Mouse (Mus musculus): Measurements from ENCODE around the gene Tctex1d4. TPM values are rescaled to one million over a fixed set of nuclear protein-coding genes. Genes with fewer than 3 reads are reported as not detected.

Tctex1d4 gene
- polyA plus RNA-seq, 1 experiment from 2014 or later, result not detected

DNA sequence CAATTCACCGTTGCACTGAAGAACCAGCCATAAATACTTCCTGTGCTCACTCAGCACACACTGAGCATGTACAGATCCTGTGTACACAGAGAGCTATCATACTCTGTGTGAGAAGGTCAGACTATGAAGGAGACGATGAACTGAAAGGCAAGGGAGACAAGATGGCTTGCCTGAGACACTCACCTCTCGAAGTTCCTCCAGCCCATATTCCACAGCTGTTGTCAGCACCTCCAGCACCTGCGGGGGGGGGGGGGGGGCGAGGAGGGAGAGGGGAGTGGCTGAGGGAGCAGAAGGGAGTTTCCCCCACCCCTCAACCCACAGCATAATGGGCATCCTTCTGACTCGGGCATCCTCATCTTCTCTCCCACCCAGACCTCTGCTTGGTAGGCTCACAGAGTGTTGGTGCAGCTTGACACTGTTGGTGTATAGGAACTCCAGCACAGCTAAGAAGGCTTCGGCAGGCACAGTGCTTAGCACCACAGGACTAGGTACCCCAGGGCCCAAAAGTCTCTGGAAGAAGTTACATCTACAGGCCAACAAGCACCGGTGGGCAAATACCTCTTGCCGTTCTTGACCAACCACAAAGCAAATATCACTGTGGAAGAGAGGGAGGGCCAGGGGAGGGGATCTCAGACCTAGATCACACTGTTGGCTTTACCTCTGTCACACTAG is 2.9 kb upstream of the Tctex1d4 start:
- no peak overlapping the region for H3K4me2 ChIP-seq
- H3K4me3 ChIP-seq (ENCODE audit: low read depth, low read length), result no peak overlapping the region
- H3K9ac ChIP-seq (ENCODE audit: low read depth, low read length), result no peak overlapping the region
- no peaks in the 10 kb centered on the region for H3K9me3 ChIP-seq (ENCODE audit: control insufficient read depth, low read length)
- H3K27ac ChIP-seq (ENCODE audit: low read depth, low read length), result no peak overlapping the region
- peaks cover 35% of the 10 kb centered on the region for H3K4me1 ChIP-seq (replicated peaks; ENCODE audit: control insufficient read depth, insufficient read depth, low read length)
- WGBS, result 77% methylated on average over 7 of the region's 9 CpGs
- DNase-seq (ENCODE audit: low spot score) (no peak), ATAC-seq (replicated peaks; ENCODE audit: low FRiP score) (no peak)
- no peaks in the 10 kb centered on the region for H3K27me3 ChIP-seq (replicated peaks; ENCODE audit: control insufficient read depth, insufficient read depth, low read length)
- 0 out of 2 replicates have a peak, but pooled peaks cover 2% of the 10 kb centered on the region for H3K36me3 ChIP-seq (ENCODE audit: control insufficient read depth, insufficient read depth, low read length)

- peak overlapping the region; percentile 50 for H3K9ac ChIP-seq (ENCODE audit: low read depth, low read length)
- H3K4me3 ChIP-seq (ENCODE audit: low read depth, low read length), result no peak overlapping the region
- peak overlapping the region; percentile 38; the same call in 1 of the 2 replicates for H3K4me2 ChIP-seq
- H3K9me3 ChIP-seq (ENCODE audit: control insufficient read depth, low read length), result no peaks in the 10 kb centered on the region
- 65% methylated on average over 3 of the region's 3 CpGs for WGBS
- no peaks in the 10 kb centered on the region for H3K27me3 ChIP-seq (replicated peaks; ENCODE audit: control insufficient read depth, insufficient read depth, low read length)
- no peak for DNase-seq (ENCODE audit: low spot score)
- 0 out of 2 replicates have a peak, but pooled peaks cover 2% of the 10 kb centered on the region for H3K36me3 ChIP-seq (ENCODE audit: control insufficient read depth, insufficient read depth, low read length)
- peaks cover 35% of the 10 kb centered on the region for H3K4me1 ChIP-seq (replicated peaks; ENCODE audit: control insufficient read depth, insufficient read depth, low read length)
- H3K27ac ChIP-seq (ENCODE audit: low read depth, low read length), result no peak overlapping the region; the same call in 1 of the 2 replicates
- ATAC-seq (replicated peaks; ENCODE audit: low FRiP score), result no peak
Measured at GRCm38 (mm10) chr4:117124218-117124517, 2.4 kb upstream of the Tctex1d4 start.

GRCm38 (mm10) chr4:117124518-117125347 is 1.9 kb upstream of the Tctex1d4 start:
- 28% methylated on average over 14 of the region's 14 CpGs for WGBS
- ATAC-seq (replicated peaks; ENCODE audit: low FRiP score) (no peak), DNase-seq (ENCODE audit: low spot score) (peak; percentile 54)
- H3K27ac ChIP-seq (ENCODE audit: low read depth, low read length), result peak overlapping the region; percentile 47
- peak overlapping the region; percentile 50 for H3K9ac ChIP-seq (ENCODE audit: low read depth, low read length)
- H3K27me3 ChIP-seq (replicated peaks; ENCODE audit: control insufficient read depth, insufficient read depth, low read length), result no peaks in the 10 kb centered on the region
- H3K9me3 ChIP-seq (ENCODE audit: control insufficient read depth, low read length), result no peaks in the 10 kb centered on the region
- H3K4me2 ChIP-seq, result peak overlapping the region; percentile 38
- peaks cover 3% of the 10 kb centered on the region; the same call in 1 of the 2 replicates for H3K36me3 ChIP-seq (ENCODE audit: control insufficient read depth, insufficient read depth, low read length)
- peaks cover 32% of the 10 kb centered on the region for H3K4me1 ChIP-seq (replicated peaks; ENCODE audit: control insufficient read depth, insufficient read depth, low read length)
- no peak overlapping the region for H3K4me3 ChIP-seq (ENCODE audit: low read depth, low read length)

- peaks cover 7% of the 10 kb centered on the region; the same call in 1 of the 2 replicates for H3K36me3 ChIP-seq (ENCODE audit: control insufficient read depth, insufficient read depth, low read length)
- peak within 1 kb of the TSS; percentile 38 for H3K4me2 ChIP-seq
- WGBS, result 37% methylated on average over 8 of the region's 8 CpGs
- no peaks in the 10 kb centered on the region for H3K27me3 ChIP-seq (replicated peaks; ENCODE audit: control insufficient read depth, insufficient read depth, low read length)
- H3K9ac ChIP-seq (ENCODE audit: low read depth, low read length), result peak within 1 kb of the TSS; percentile 50
- DNase-seq (ENCODE audit: low spot score), result no peak
- ATAC-seq (replicated peaks; ENCODE audit: low FRiP score), result peak; percentile 9; the same call in 1 of the 2 replicates
- peaks cover 31% of the 10 kb centered on the region for H3K4me1 ChIP-seq (replicated peaks; ENCODE audit: control insufficient read depth, insufficient read depth, low read length)
- no peak within 1 kb of the TSS for H3K4me3 ChIP-seq (ENCODE audit: low read depth, low read length)
- peak within 1 kb of the TSS; percentile 47 for H3K27ac ChIP-seq (ENCODE audit: low read depth, low read length)
- no peaks in the 10 kb centered on the region for H3K9me3 ChIP-seq (ENCODE audit: control insufficient read depth, low read length)
Measured at GRCm38 (mm10) chr4:117125348-117125909, 1.2 kb upstream of the Tctex1d4 start, which contains the start of gene Btbd19. Gene Btbd19, minus strand, starts transcription at chr4:117125725.

- no peaks in the 10 kb centered on the region for H3K27me3 ChIP-seq (replicated peaks; ENCODE audit: control insufficient read depth, insufficient read depth, low read length)
- 38% methylated on average over 15 of the region's 15 CpGs for WGBS
- H3K36me3 ChIP-seq (ENCODE audit: control insufficient read depth, insufficient read depth, low read length), result peaks cover 7% of the 10 kb centered on the region; the same call in 1 of the 2 replicates
- peak overlapping the region; percentile 47 for H3K27ac ChIP-seq (ENCODE audit: low read depth, low read length)
- DNase-seq (ENCODE audit: low spot score) (peak; percentile 47), ATAC-seq (replicated peaks; ENCODE audit: low FRiP score) (peak; percentile 51)
- H3K9ac ChIP-seq (ENCODE audit: low read depth, low read length), result peak overlapping the region; percentile 50; the same call in 1 of the 2 replicates
- H3K4me2 ChIP-seq, result peak overlapping the region; percentile 38
- H3K9me3 ChIP-seq (ENCODE audit: control insufficient read depth, low read length), result no peaks in the 10 kb centered on the region
- no peak overlapping the region for H3K4me3 ChIP-seq (ENCODE audit: low read depth, low read length)
- peaks cover 31% of the 10 kb centered on the region for H3K4me1 ChIP-seq (replicated peaks; ENCODE audit: control insufficient read depth, insufficient read depth, low read length)
Measured at GRCm38 (mm10) chr4:117125910-117126674, 502 bp upstream of the Tctex1d4 start.

DNA sequence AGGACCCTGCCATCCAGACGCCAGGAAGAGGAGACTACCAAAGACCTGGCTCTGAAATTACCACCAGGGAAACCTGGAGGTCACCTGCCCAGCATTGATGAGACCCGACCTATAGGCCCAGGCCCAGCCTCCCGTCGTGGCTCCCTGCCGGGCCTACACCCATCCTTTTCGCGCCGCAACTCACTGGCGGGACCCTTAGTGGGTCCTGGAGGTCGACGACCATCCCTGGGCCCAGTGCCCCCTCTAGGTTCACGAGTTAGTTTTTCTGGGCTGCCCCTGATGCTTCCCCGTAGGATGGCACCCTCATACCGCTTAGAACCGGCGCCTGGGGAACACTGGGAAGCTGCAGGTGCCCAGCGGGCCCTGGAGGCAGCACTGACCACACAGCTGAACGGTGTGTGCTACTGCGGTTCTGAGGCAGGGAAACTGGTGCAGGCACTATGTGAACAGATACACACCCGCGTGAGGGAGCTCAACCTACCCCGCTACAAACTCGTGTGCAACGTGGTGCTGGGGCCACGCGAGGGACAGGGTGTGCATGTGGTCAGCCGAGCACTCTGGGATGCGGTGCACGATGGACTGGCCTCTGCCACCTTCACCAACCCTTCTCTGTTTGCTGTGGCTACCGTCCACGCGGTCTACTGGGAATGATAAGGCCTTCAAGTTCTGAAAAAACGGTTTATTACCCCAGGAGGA is 1.5 kb downstream of the Tctex1d4 start:
- no peak overlapping the region for H3K27ac ChIP-seq (ENCODE audit: low read depth, low read length)
- peaks cover 7% of the 10 kb centered on the region; the same call in 1 of the 2 replicates for H3K36me3 ChIP-seq (ENCODE audit: control insufficient read depth, insufficient read depth, low read length)
- ATAC-seq (replicated peaks; ENCODE audit: low FRiP score), result no peak
- H3K4me2 ChIP-seq, result no peak overlapping the region
- WGBS, result 88% methylated on average over 33 of the region's 33 CpGs
- H3K4me3 ChIP-seq (ENCODE audit: low read depth, low read length), result no peak overlapping the region
- H3K9ac ChIP-seq (ENCODE audit: low read depth, low read length), result no peak overlapping the region; the same call in 1 of the 2 replicates
- no peak for DNase-seq (ENCODE audit: low spot score)
- peaks cover 16% of the 10 kb centered on the region for H3K27me3 ChIP-seq (replicated peaks; ENCODE audit: control insufficient read depth, insufficient read depth, low read length)
- no peaks in the 10 kb centered on the region for H3K9me3 ChIP-seq (ENCODE audit: control insufficient read depth, low read length)
- peaks cover 30% of the 10 kb centered on the region for H3K4me1 ChIP-seq (replicated peaks; ENCODE audit: control insufficient read depth, insufficient read depth, low read length)

- no peak overlapping the region for H3K4me3 ChIP-seq (ENCODE audit: low read depth, low read length)
- no peak overlapping the region for H3K4me2 ChIP-seq
- no peaks in the 10 kb centered on the region for H3K9me3 ChIP-seq (ENCODE audit: control insufficient read depth, low read length)
- DNase-seq (ENCODE audit: low spot score) (no peak), ATAC-seq (replicated peaks; ENCODE audit: low FRiP score) (no peak)
- H3K27me3 ChIP-seq (replicated peaks; ENCODE audit: control insufficient read depth, insufficient read depth, low read length), result peaks cover 21% of the 10 kb centered on the region
- WGBS, result 81% methylated on average over 6 of the region's 6 CpGs
- no peak overlapping the region for H3K27ac ChIP-seq (ENCODE audit: low read depth, low read length)
- H3K36me3 ChIP-seq (ENCODE audit: control insufficient read depth, insufficient read depth, low read length), result peaks cover 7% of the 10 kb centered on the region; the same call in 1 of the 2 replicates
- peaks cover 21% of the 10 kb centered on the region for H3K4me1 ChIP-seq (replicated peaks; ENCODE audit: control insufficient read depth, insufficient read depth, low read length)
- no peak overlapping the region for H3K9ac ChIP-seq (ENCODE audit: low read depth, low read length)
Measured at GRCm38 (mm10) chr4:117130790-117131189, 4.2 kb downstream of the Tctex1d4 start.

Measured in liver, embryonic 11.5 days (tissue).